Mouse (Mus musculus) lung, adult 2 months (tissue): ENCODE results near the gene Cnn3.

Source experiments
- CTCF ChIP-seq: fragments of 200-500 bp; IDR thresholded peaks from 2 replicates; pipeline ENCODE4 v1.5.1; 2011; ENCODE audit warnings: mild to moderate bottlenecking, low read length, control low read depth; ENCODE audit not compliant: insufficient read depth
- POLR2A ChIP-seq: fragments of 200-500 bp; IDR thresholded peaks from 2 replicates; pipeline ENCODE4 v1.6.1; 2011; ENCODE audit warnings: low read depth, mild to moderate bottlenecking, control low read depth, low read length, borderline replicate concordance; ENCODE audit errors: extremely low read depth

DNA sequence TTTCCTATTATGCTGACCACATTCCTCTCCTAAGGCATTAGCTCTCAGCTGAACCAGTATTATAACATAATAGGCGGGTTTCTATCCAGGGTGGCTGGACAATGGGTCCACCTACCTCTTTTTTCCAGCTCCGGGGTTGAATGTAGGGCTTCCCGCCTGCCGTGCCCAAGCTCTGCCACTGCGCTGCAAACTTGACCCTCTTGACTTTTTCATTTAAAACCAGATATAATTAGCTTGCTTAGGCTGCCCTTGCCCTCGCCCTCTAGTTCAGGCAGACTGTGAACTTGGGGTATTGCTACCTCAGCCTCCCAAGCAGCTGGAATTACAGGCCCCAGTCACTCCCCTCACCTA is 8.1 kb upstream of the Cnn3 start:
- TF ChIP-seq CTCF = no peak
- no peak for TF ChIP-seq POLR2A
